Mouse (Mus musculus): ENCODE data around the gene Cfap97. TPM values are rescaled to one million over a fixed set of nuclear protein-coding genes. Genes with fewer than 3 reads are reported as not detected.
A peak's percentile ranks its signal among the peaks of the same experiment; 100 is the strongest.

The Cfap97 gene
- polyA plus RNA-seq, 1 experiment from 2014 or later = 32.9 TPM

DNA sequence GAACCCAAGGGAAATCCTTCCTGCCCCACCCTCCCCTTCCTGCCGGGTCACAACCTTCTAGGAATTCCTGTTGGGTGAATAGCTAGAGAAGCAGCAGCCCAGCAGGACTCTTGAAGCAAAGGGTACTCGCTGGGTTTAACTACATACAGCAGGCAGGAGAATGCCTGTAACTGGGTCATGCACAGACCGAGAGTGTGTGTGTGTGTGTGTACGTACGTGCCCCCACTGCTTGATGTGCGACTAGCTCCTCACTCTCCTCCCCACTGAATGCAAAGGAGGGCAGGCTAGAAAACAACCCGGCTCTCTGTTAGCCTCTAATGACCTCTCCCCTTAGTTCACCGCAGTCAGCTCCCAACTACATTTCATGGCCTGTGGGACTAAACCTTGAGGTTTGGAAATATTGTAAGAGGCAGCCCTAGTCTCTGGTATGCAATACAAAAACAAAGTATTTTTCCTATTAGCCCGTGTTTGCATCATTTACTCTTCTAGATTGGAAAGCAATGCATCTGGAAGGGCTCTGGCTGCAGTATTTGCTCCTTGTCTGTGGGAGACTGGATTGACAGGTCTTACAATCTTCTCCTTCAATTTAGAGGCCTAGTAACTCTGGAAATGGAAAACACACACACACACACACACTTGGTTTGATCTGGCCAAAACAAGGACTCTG is 53.5 kb downstream of the Cfap97 start:
- H3K4me2 ChIP-seq (ENCODE audit: low read depth, low read length) = no peak overlapping the region
- no peaks in the 10 kb centered on the region for H3K27me3 ChIP-seq (ENCODE audit: control insufficient read depth, insufficient read depth, low read length)
- 56% methylated on average over 9 of the region's 9 CpGs for WGBS
- H3K9ac ChIP-seq (replicated peaks; ENCODE audit: low read length) = no peak overlapping the region
- 0 out of 2 replicates have a peak, but pooled peaks cover 2% of the 10 kb centered on the region for H3K4me1 ChIP-seq (ENCODE audit: control insufficient read depth, insufficient read depth, low read length)
- no peak overlapping the region for H3K27ac ChIP-seq (replicated peaks; ENCODE audit: low read depth, low read length)
- no peak for ATAC-seq (replicated peaks; ENCODE audit: insufficient number of reproducible peaks, low FRiP score, low TSS enrichment, low read depth)
- no peak for DNase-seq (ENCODE audit: low spot score)
- H3K4me3 ChIP-seq (ENCODE audit: low read depth, low read length) = no peak overlapping the region
- peaks cover 5% of the 10 kb centered on the region; the same call in 1 of the 2 replicates for H3K36me3 ChIP-seq (replicated peaks; ENCODE audit: control insufficient read depth, insufficient read depth, low read depth, low read length)
- H3K9me3 ChIP-seq (replicated peaks; ENCODE audit: control insufficient read depth, low read length) = no peaks in the 10 kb centered on the region

DNA sequence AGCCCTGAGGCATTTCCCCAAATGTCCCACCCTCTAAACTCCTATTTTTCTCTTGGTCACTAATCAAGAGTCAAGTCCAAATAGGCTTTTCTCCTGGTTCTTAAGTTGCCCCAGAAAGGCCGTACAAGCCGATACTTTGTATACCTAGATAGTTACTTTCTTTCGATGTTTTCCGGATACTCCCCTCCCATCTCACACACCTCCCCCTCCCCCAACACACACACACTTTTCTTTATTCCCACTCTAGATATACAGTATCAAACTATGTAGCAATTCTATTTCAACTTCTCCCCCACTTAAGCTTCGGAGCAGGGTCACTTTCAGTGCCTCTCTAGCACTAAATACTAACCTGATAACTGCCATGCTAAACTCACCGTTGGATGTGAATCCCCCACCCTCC is 54.5 kb downstream of the Cfap97 start:
- 0 out of 2 replicates have a peak, but pooled peaks cover 2% of the 10 kb centered on the region for H3K4me1 ChIP-seq (ENCODE audit: control insufficient read depth, insufficient read depth, low read length)
- no peak overlapping the region for H3K4me2 ChIP-seq (ENCODE audit: low read depth, low read length)
- H3K36me3 ChIP-seq (replicated peaks; ENCODE audit: control insufficient read depth, insufficient read depth, low read depth, low read length) = peaks cover 5% of the 10 kb centered on the region; the same call in 1 of the 2 replicates
- DNase-seq (ENCODE audit: low spot score) (no peak), ATAC-seq (replicated peaks; ENCODE audit: insufficient number of reproducible peaks, low FRiP score, low TSS enrichment, low read depth) (no peak)
- H3K27ac ChIP-seq (replicated peaks; ENCODE audit: low read depth, low read length) = no peak overlapping the region
- no peak overlapping the region for H3K9ac ChIP-seq (replicated peaks; ENCODE audit: low read length)
- no peak overlapping the region for H3K4me3 ChIP-seq (ENCODE audit: low read depth, low read length)
- no peaks in the 10 kb centered on the region for H3K9me3 ChIP-seq (replicated peaks; ENCODE audit: control insufficient read depth, low read length)
- no peaks in the 10 kb centered on the region for H3K27me3 ChIP-seq (ENCODE audit: control insufficient read depth, insufficient read depth, low read length)
- 65% methylated on average over 6 of the region's 6 CpGs for WGBS

DNA sequence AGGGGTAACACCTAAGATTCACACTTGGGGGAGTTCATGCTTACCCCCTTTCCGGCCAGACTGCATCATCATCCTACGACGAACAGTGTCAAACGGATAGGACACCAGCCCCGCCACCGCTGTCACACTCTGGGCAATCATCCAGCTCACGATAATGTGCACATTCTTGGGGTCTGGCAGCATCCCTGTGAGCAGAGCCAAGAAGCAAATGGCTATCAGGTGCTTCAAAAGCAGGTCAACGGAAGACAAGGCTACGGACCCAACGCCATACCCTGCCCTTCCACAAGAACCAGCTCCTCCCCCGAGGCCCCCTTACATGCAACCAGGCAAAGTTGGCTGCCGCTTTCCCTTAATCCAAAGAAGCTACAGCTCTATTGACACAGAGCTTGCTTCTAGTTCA is 56.8 kb downstream of the Cfap97 start:
- DNase-seq (ENCODE audit: low spot score) (no peak), ATAC-seq (replicated peaks; ENCODE audit: insufficient number of reproducible peaks, low FRiP score, low TSS enrichment, low read depth) (no peak)
- Histone ChIP-seq H3K9ac (replicated peaks; ENCODE audit: low read length) (no peak overlapping the region), H3K27me3 (ENCODE audit: control insufficient read depth, insufficient read depth, low read length) (no peaks in the 10 kb centered on the region), H3K27ac (replicated peaks; ENCODE audit: low read depth, low read length) (no peak overlapping the region), H3K4me3 (ENCODE audit: low read depth, low read length) (0 out of 2 replicates have a peak overlapping the region, but pooled peaks have one; percentile 14), H3K9me3 (replicated peaks; ENCODE audit: control insufficient read depth, low read length) (no peaks in the 10 kb centered on the region), H3K4me2 (ENCODE audit: low read depth, low read length) (no peak overlapping the region), H3K36me3 (replicated peaks; ENCODE audit: control insufficient read depth, insufficient read depth, low read depth, low read length) (peaks cover 5% of the 10 kb centered on the region; the same call in 1 of the 2 replicates), H3K4me1 (ENCODE audit: control insufficient read depth, insufficient read depth, low read length) (0 out of 2 replicates have a peak, but pooled peaks cover 2% of the 10 kb centered on the region)
- 87% methylated on average over 12 of the region's 12 CpGs for WGBS

DNA sequence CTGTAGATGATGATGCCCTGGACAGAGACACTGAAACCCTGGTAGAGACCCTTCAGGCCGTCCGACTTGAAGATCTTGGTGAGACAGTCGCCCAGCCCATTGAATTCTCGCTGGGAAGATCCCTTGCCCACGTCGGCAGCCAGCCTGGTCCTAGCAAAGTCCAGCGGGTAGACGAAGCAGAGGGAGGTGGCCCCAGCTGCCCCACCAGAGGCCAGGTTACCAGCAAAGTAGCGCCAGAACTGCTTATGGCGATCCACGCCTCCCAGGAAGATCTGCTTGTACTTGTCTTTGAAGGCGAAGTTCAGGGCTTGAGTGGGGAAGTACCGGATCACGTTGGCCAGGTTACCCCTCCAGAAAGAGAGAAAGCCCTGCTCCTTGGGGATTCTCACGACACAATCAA is 57.5 kb downstream of the Cfap97 start:
- peak overlapping the region; percentile 78 for H3K4me2 ChIP-seq (ENCODE audit: low read depth, low read length)
- 63% methylated on average over 15 of the region's 15 CpGs for WGBS
- 0 out of 2 replicates have a peak, but pooled peaks cover 2% of the 10 kb centered on the region for H3K4me1 ChIP-seq (ENCODE audit: control insufficient read depth, insufficient read depth, low read length)
- peak overlapping the region; percentile 14 for H3K4me3 ChIP-seq (ENCODE audit: low read depth, low read length)
- H3K27me3 ChIP-seq (ENCODE audit: control insufficient read depth, insufficient read depth, low read length) = no peaks in the 10 kb centered on the region
- no peak for DNase-seq (ENCODE audit: low spot score)
- H3K36me3 ChIP-seq (replicated peaks; ENCODE audit: control insufficient read depth, insufficient read depth, low read depth, low read length) = peaks cover 5% of the 10 kb centered on the region; the same call in 1 of the 2 replicates
- no peak overlapping the region for H3K27ac ChIP-seq (replicated peaks; ENCODE audit: low read depth, low read length)
- no peak for ATAC-seq (replicated peaks; ENCODE audit: insufficient number of reproducible peaks, low FRiP score, low TSS enrichment, low read depth)
- no peaks in the 10 kb centered on the region for H3K9me3 ChIP-seq (replicated peaks; ENCODE audit: control insufficient read depth, low read length)
- H3K9ac ChIP-seq (replicated peaks; ENCODE audit: low read length) = no peak overlapping the region

DNA sequence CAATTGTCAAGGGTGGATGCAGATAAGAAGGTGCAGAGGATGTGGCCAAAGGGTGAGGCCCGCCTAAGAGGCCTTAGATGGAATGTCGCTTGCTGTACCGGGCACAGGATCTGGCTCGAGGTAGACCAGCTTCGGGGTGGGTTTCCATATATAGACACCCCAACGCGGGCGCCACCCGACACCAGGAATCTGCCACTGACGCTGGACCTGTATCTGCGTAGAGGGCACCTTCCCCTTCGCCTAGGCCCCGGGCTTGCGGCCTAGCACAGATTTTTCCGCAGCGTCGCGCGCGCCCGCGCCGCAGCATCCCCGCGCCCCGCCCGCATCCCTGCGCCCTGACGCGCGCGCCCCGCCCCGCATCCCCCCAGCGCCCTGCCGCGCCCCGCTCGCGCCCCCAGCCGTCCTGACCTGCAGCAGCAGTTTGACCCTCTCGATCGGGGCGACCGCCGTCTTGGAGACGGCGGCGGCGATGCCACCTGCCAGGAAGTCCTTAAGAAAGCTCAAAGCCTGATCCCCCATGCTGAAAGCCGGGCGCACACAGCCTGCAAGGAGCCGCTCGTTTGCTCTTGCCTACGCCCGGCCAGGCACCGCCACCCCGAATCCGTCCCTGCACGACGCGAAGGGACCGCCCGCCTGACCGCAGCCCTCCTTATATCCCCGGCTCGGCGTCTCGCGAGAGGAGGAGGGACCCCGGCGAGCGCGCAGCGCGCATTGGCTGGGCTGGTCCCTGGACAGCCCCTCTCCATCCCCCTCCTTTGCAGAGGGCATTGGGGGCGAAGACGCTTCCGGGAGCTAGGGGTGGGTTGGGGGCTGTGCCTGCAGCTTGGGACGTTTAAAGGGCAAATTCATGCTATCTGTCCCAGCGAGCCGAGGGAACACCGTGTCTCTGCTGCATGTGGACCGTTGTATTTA is 59.1 kb downstream of the Cfap97 start, which contains the start of gene Slc25a4:
Gene Slc25a4 (minus strand): TSS at position 881 of the 912 bp plus-strand sequence.
- under 1% methylated on average over 71 of the region's 84 CpGs for WGBS
- peak within 1 kb of the TSS; percentile 94 for H3K27ac ChIP-seq (replicated peaks; ENCODE audit: low read depth, low read length)
- peak within 1 kb of the TSS; percentile 91 for H3K4me3 ChIP-seq (ENCODE audit: low read depth, low read length)
- peak within 1 kb of the TSS; percentile 93 for H3K9ac ChIP-seq (replicated peaks; ENCODE audit: low read length)
- H3K9me3 ChIP-seq (replicated peaks; ENCODE audit: control insufficient read depth, low read length) = no peaks in the 10 kb centered on the region
- H3K27me3 ChIP-seq (ENCODE audit: control insufficient read depth, insufficient read depth, low read length) = no peaks in the 10 kb centered on the region
- H3K4me1 ChIP-seq (ENCODE audit: control insufficient read depth, insufficient read depth, low read length) = 0 out of 2 replicates have a peak, but pooled peaks cover 2% of the 10 kb centered on the region
- peak within 1 kb of the TSS; percentile 78 for H3K4me2 ChIP-seq (ENCODE audit: low read depth, low read length)
- peak; percentile 98 for ATAC-seq (replicated peaks; ENCODE audit: insufficient number of reproducible peaks, low FRiP score, low TSS enrichment, low read depth)
- peak; percentile 94 for DNase-seq (ENCODE audit: low spot score)
- H3K36me3 ChIP-seq (replicated peaks; ENCODE audit: control insufficient read depth, insufficient read depth, low read depth, low read length) = peaks cover 5% of the 10 kb centered on the region; the same call in 1 of the 2 replicates

DNA sequence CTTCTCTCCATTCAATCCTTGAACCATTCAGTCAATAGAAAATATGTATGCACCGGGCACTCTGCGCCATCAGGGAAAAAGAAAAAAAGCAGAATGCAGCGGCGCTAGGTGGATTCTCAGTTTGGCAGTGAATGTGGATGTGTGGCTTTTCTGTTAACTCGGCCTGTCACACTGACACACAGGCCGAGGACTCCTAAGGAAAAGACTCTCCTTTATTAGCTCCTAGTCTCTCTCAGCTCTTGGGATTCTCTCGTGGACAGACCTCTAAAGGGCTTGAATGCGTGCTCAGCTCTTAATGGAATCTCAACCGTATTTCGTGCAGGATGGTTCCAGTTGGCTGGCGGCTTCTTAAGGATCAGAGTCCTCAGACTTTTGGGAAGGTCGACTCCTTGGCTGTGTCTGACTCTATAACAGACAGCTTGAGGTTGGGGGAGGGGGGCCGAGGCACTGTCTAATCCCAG is 60.1 kb downstream of the Cfap97 start:
- 0 out of 2 replicates have a peak overlapping the region, but pooled peaks have one; percentile 41 for H3K27ac ChIP-seq (replicated peaks; ENCODE audit: low read depth, low read length)

DNA sequence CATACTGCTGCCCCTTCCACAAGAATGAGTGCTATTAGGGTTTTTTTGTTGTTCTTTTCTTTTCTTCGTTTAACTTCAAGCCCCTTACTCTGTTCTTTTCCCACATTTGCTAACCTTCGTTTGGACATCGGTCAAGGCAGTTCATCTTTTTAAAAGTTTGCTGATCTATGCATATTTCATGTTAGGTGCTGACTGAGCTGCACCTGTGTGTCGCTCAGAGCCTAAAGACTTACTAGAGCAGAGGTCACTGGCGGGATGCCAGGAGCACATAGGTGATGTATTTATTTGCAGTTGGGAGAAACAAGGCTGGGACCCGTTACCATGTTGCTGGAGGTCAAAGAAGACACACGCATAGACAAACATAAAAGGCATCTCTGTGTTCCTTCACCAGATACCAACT is 60.6 kb downstream of the Cfap97 start:
- H3K27me3 ChIP-seq (ENCODE audit: control insufficient read depth, insufficient read depth, low read length) = no peaks in the 10 kb centered on the region
- WGBS = 37% methylated on average over 7 of the region's 7 CpGs
- DNase-seq (ENCODE audit: low spot score) (no peak), ATAC-seq (replicated peaks; ENCODE audit: insufficient number of reproducible peaks, low FRiP score, low TSS enrichment, low read depth) (no peak)
- H3K4me3 ChIP-seq (ENCODE audit: low read depth, low read length) = no peak overlapping the region
- 0 out of 2 replicates have a peak, but pooled peaks cover 2% of the 10 kb centered on the region for H3K4me1 ChIP-seq (ENCODE audit: control insufficient read depth, insufficient read depth, low read length)
- no peak overlapping the region for H3K27ac ChIP-seq (replicated peaks; ENCODE audit: low read depth, low read length)
- H3K36me3 ChIP-seq (replicated peaks; ENCODE audit: control insufficient read depth, insufficient read depth, low read depth, low read length) = peaks cover 3% of the 10 kb centered on the region; the same call in 1 of the 2 replicates
- no peaks in the 10 kb centered on the region for H3K9me3 ChIP-seq (replicated peaks; ENCODE audit: control insufficient read depth, low read length)
- H3K4me2 ChIP-seq (ENCODE audit: low read depth, low read length) = no peak overlapping the region
- H3K9ac ChIP-seq (replicated peaks; ENCODE audit: low read length) = no peak overlapping the region

More for the DNA sequence above, 60.1 kb downstream of the Cfap97 start:
- WGBS = 6% methylated on average over 13 of the region's 13 CpGs
- Histone ChIP-seq H3K4me2 (ENCODE audit: low read depth, low read length) (peak overlapping the region; percentile 78), H3K27me3 (ENCODE audit: control insufficient read depth, insufficient read depth, low read length) (no peaks in the 10 kb centered on the region), H3K4me3 (ENCODE audit: low read depth, low read length) (peak overlapping the region; percentile 91), H3K9ac (replicated peaks; ENCODE audit: low read length) (peak overlapping the region; percentile 68), H3K4me1 (ENCODE audit: control insufficient read depth, insufficient read depth, low read length) (0 out of 2 replicates have a peak, but pooled peaks cover 2% of the 10 kb centered on the region), H3K36me3 (replicated peaks; ENCODE audit: control insufficient read depth, insufficient read depth, low read depth, low read length) (peaks cover 5% of the 10 kb centered on the region; the same call in 1 of the 2 replicates), H3K9me3 (replicated peaks; ENCODE audit: control insufficient read depth, low read length) (no peaks in the 10 kb centered on the region)
- ATAC-seq (replicated peaks; ENCODE audit: insufficient number of reproducible peaks, low FRiP score, low TSS enrichment, low read depth) (no peak), DNase-seq (ENCODE audit: low spot score) (no peak)

All from embryonic facial prominence, embryonic 11.5 days (tissue).